Mouse (Mus musculus) cerebellum, postnatal 36 days (tissue): Measurements from ENCODE around the gene Irx3.

Experiments used
- DNase-seq, 2 experiments: peaks; one replicate each; pipeline ENCODE4 v3.0.0; 2021 to 2022; ENCODE audit warnings: mixed read lengths in 2 of 2

Irx3 gene

GRCm38 (mm10) chr8:91801241-91801811, 541 bp downstream of the Irx3 start:
- DNase-seq: peak; percentile 61 to 64

GRCm38 (mm10) chr8:91800523-91801240, 1.2 kb downstream of the Irx3 start:
- peak; percentile 29 to 35 for DNase-seq

GRCm38 (mm10) chr8:91799681-91800522, 2.0 kb downstream of the Irx3 start:
- peak; percentile 29 for DNase-seq

GRCm38 (mm10) chr8:91799016-91799581, 2.8 kb downstream of the Irx3 start:
- DNase-seq: no peak

- peak; percentile 68 to 72 for DNase-seq
Measured at GRCm38 (mm10) chr8:91797626-91798271, 4.1 kb downstream of the Irx3 start.

- no peak for DNase-seq
Measured at GRCm38 (mm10) chr8:91793846-91794245, 8.0 kb downstream of the Irx3 start.

GRCm38 (mm10) chr8:91787194-91787895, 14.5 kb downstream of the Irx3 start:
- peak; percentile 64 to 80 for DNase-seq

GRCm38 (mm10) chr8:91782940-91783339, 18.9 kb downstream of the Irx3 start:
- no peak for DNase-seq

- no peak for DNase-seq
Measured at GRCm38 (mm10) chr8:91782201-91782600, 19.7 kb downstream of the Irx3 start.

- DNase-seq: no peak
Measured at GRCm38 (mm10) chr8:91780648-91781047, 21.2 kb downstream of the Irx3 start.

GRCm38 (mm10) chr8:91768857-91769256, 33.0 kb downstream of the Irx3 start:
- no peak for DNase-seq

- no peak for DNase-seq
Measured at GRCm38 (mm10) chr8:91765411-91766034, 36.3 kb downstream of the Irx3 start.

- no peak for DNase-seq
Measured at GRCm38 (mm10) chr8:91755566-91755965, 46.3 kb downstream of the Irx3 start.

GRCm38 (mm10) chr8:91755062-91755461, 46.8 kb downstream of the Irx3 start:
- DNase-seq: no peak

- no peak for DNase-seq
Measured at GRCm38 (mm10) chr8:91750794-91751125, 51.1 kb downstream of the Irx3 start.

- no peak for DNase-seq
Measured at GRCm38 (mm10) chr8:91750096-91750793, 51.6 kb downstream of the Irx3 start.

GRCm38 (mm10) chr8:91749412-91749811, 52.5 kb downstream of the Irx3 start:
- DNase-seq: no peak
